Mouse (Mus musculus) embryonic fibroblast, embryonic 13.5 days (primary cell): ENCODE measurements around the gene Cyp2j6.

Experiments
- CTCF ChIP-seq: IDR thresholded peaks from 2 replicates; pipeline ENCODE4 v1.5.1; 2011; ENCODE audit warnings: mild to moderate bottlenecking, control low read depth, low read length, moderate library complexity, borderline replicate concordance; ENCODE audit not compliant: insufficient read depth
- POLR2A ChIP-seq: IDR thresholded peaks from 2 replicates; pipeline ENCODE4 v1.6.1; 2011; ENCODE audit warnings: low read depth, mild to moderate bottlenecking, control low read depth, low read length, moderate library complexity

DNA sequence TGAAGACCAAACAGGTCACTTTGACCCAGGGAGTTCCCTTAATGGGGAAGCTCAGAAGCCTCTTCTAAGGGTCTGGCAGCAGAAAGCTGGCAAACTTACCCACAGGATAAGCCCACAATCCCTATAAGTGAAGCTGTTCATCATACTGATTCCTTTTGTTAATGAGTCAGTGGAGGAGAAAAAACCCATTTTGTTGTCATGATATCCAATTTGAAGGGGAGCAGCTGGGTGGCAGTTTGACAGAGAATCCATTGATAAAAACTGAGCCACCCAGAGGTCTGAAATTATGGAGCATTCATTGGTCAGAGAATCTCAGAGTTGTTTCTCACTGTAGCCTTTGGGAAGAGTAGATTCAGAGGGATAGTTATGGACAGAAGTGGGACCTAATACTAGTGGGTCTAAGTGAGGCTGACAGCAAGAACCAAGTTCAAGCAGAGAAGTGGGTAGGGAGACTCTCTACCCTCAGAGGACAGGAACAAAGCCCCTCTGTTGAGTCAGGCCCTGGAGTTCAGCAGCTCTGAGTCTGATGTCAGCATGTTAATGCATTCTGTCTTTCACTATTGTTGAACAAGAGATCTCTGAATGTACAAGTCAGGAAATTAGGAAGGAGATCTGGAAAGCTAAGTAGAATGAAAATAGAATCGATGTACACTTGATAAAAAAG is 28.1 kb upstream of the Cyp2j6 start:
- TF ChIP-seq POLR2A (no peak), CTCF (no peak)
